In the genomic region with DNA sequence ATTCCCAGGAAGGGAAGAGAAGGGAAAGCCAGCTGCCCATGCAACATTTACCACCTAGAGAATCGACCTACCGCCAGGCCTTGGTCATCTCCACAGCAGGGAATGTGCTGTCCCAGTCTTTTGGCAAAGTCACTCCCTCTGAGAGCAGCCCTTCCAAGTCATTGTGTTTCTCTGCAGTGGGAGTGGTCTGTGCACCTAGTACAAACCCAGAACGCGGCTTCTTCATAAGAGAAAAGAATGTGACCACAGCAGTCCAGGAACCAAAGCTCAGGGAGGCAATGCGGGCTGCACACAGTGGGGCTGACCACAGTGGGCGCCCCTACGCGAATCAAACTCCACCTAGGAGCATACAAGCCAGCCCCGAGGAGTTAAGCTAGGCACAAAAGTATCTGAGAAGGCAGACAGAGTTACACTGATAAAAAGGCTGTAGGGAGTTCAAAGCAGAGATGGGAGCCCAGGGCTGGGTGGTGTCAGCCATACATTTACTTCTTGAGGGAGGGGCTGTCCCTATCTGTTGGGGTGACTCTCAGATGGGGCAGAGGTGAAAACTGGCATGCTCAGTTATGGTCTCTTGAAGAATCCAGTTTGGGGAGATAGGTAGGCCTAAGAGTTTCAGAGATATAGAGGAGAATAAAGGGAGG, we compare ENCODE assay signal across 8 mouse cellular contexts. TPM values are rescaled to one million over a fixed set of nuclear protein-coding genes. Genes with fewer than 3 reads are reported as not detected.
A peak's percentile ranks its signal among the peaks of the same experiment; 100 is the strongest.
DNase-seq lines count a peak whose midpoint lies in the region; ATAC-seq and TF ChIP-seq lines count a peak whose summit lies in the region.

No protein-coding gene starts in this region.

- no peak overlapping the region for H3K4me3 ChIP-seq in MEL (ENCODE audit: control insufficient read depth in 1 of 2, insufficient read depth in 1 of 2, low read depth in 2 of 2, low read length in 2 of 2)
- H3K4me3 ChIP-seq in cortical plate, adult 2 months (ENCODE audit: insufficient read depth, low read length), result peak overlapping the region; percentile 89
- H3K4me3 ChIP-seq in heart, embryonic 16.5 days (ENCODE audit: low read length), result peak overlapping the region; percentile 78
- H3K4me3 ChIP-seq in midbrain, embryonic 11.5 days (ENCODE audit: low read depth, low read length), result no peak overlapping the region

- H3K27me3 ChIP-seq in MEL (ENCODE audit: control insufficient read depth in 1 of 2, insufficient read depth in 2 of 2, low read length in 2 of 2), result no peaks in the 10 kb centered on the region
- H3K27me3 ChIP-seq in heart, embryonic 16.5 days (ENCODE audit: control insufficient read depth, insufficient read depth, low read length), result no peaks in the 10 kb centered on the region
- H3K27me3 ChIP-seq in midbrain, embryonic 11.5 days (ENCODE audit: control insufficient read depth, insufficient read depth, low read length), result no peaks in the 10 kb centered on the region

- TF ChIP-seq CTCF in MEL (IDR thresholded peaks at IDR 0.05 in 2 of 3, conservative IDR thresholded peaks at IDR 0.05 in 1 of 3; ENCODE audit: control insufficient read depth in 1 of 3, insufficient read depth in 1 of 3, low read depth in 2 of 3, low read length in 3 of 3, poor library complexity in 1 of 3, severe bottlenecking in 1 of 3), result no peak
- no peak for TF ChIP-seq CTCF in cortical plate, adult 2 months (IDR thresholded peaks at IDR 0.05; ENCODE audit: extremely low read depth, insufficient read depth, low read length)

- TF ChIP-seq POLR2A in MEL (IDR thresholded peaks at IDR 0.05; ENCODE audit: control insufficient read depth in 1 of 2, insufficient read depth in 1 of 2, low read depth in 1 of 2, low read length in 2 of 2, poor library complexity in 1 of 2), result no peak
- TF ChIP-seq POLR2A in cortical plate, adult 2 months (IDR thresholded peaks at IDR 0.05; ENCODE audit: extremely low read depth, insufficient read depth, low read length), result no peak

- no peak overlapping the region for H3K27ac ChIP-seq in MEL (ENCODE audit: control insufficient read depth, low read depth, low read length)
- peak overlapping the region; percentile 36; the same call in 1 of the 2 replicates for H3K27ac ChIP-seq in cortical plate, adult 2 months (ENCODE audit: insufficient read depth, low read length)
- H3K27ac ChIP-seq in heart, embryonic 16.5 days (ENCODE audit: low read length), result peak overlapping the region; percentile 94
- no peak overlapping the region for H3K27ac ChIP-seq in midbrain, embryonic 11.5 days (ENCODE audit: low read depth, low read length)

- ATAC-seq in heart, embryonic 16.5 days (replicated peaks; ENCODE audit: extremely low read depth, insufficient read depth, low FRiP score), result no peak; the same call in 1 of the 2 replicates
- no peak for ATAC-seq in midbrain, embryonic 11.5 days (ENCODE audit: low FRiP score)

- H3K9ac ChIP-seq in MEL (ENCODE audit: control insufficient read depth, low read depth, low read length, poor library complexity, severe bottlenecking), result no peak overlapping the region
- peak overlapping the region; percentile 96 for H3K9ac ChIP-seq in heart, embryonic 16.5 days (ENCODE audit: low read length)
- H3K9ac ChIP-seq in midbrain, embryonic 11.5 days (ENCODE audit: low read length), result peak overlapping the region; percentile 17; the same call in 1 of the 2 replicates

- peaks cover 0 to 3% of the 10 kb centered on the region in 2 experiments; a peak in 3 of 4 replicates for H3K36me3 ChIP-seq in MEL (ENCODE audit: control insufficient read depth in 1 of 2, insufficient read depth in 2 of 2, low read length in 2 of 2)
- H3K36me3 ChIP-seq in heart, embryonic 16.5 days (ENCODE audit: control insufficient read depth, insufficient read depth), result peaks cover 20% of the 10 kb centered on the region
- 0 out of 2 replicates have a peak, but pooled peaks cover 2% of the 10 kb centered on the region for H3K36me3 ChIP-seq in midbrain, embryonic 11.5 days (ENCODE audit: control insufficient read depth, insufficient read depth, low read length)

- TF ChIP-seq EP300 in MEL (IDR thresholded peaks at IDR 0.05; ENCODE audit: low read depth in 1 of 2, low read length in 2 of 2), result no peak

- no peaks in the 10 kb centered on the region for H3K9me3 ChIP-seq in MEL (replicated peaks; ENCODE audit: insufficient read depth, low read length)
- H3K9me3 ChIP-seq in heart, embryonic 16.5 days (replicated peaks; ENCODE audit: control insufficient read depth, low read length), result no peaks in the 10 kb centered on the region
- H3K9me3 ChIP-seq in midbrain, embryonic 11.5 days (ENCODE audit: control insufficient read depth, low read length), result no peaks in the 10 kb centered on the region

- peaks cover 15% of the 10 kb centered on the region for H3K79me2 ChIP-seq in MEL (ENCODE audit: control insufficient read depth, insufficient read depth, low read length, poor library complexity)

- DNase-seq in MEL (ENCODE audit: low read depth, low spot score), result peak; percentile 25
- DNase-seq in kidney, postnatal 36 days, result peak; percentile 44 to 58
- DNase-seq in midbrain, embryonic 11.5 days (ENCODE audit: low spot score, missing footprints), result peak; percentile 87
- no peak for DNase-seq in cerebellum, adult 9-10 months
- DNase-seq in B cell, adult 2 months, result no peak
- DNase-seq in cerebellum, adult 11-12 months, result no peak

- no peak for TF ChIP-seq RAD21 in MEL (IDR thresholded peaks at IDR 0.05; ENCODE audit: low read depth, low read length)

- WGBS in heart, embryonic 16.5 days, result 28% methylated on average over 9 of the region's 9 CpGs
- 18% methylated on average over 9 of the region's 9 CpGs for WGBS in midbrain, embryonic 11.5 days

- H3K4me1 ChIP-seq in MEL (ENCODE audit: control insufficient read depth in 1 of 2, insufficient read depth in 2 of 2, low read length in 2 of 2), result no peaks in the 10 kb centered on the region
- H3K4me1 ChIP-seq in cortical plate, adult 2 months (ENCODE audit: control insufficient read depth, insufficient read depth, low read length), result peaks cover 2% of the 10 kb centered on the region
- peaks cover 31% of the 10 kb centered on the region for H3K4me1 ChIP-seq in heart, embryonic 16.5 days (ENCODE audit: control insufficient read depth, insufficient read depth, low read length)
- peaks cover 26% of the 10 kb centered on the region; the same call in 1 of the 2 replicates for H3K4me1 ChIP-seq in midbrain, embryonic 11.5 days (ENCODE audit: control insufficient read depth, insufficient read depth, low read length)

- H3K4me2 ChIP-seq in heart, embryonic 16.5 days (ENCODE audit: low read depth, low read length), result peak overlapping the region; percentile 70
- peak overlapping the region; percentile 91 for H3K4me2 ChIP-seq in midbrain, embryonic 11.5 days

TF ChIP-seq in MEL, 35 proteins besides CTCF, POLR2A, EP300 and RAD21:
- no peak for TF ChIP-seq MEF2A (IDR thresholded peaks at IDR 0.05; ENCODE audit: extremely low read depth, insufficient replicate concordance, low read depth, low read length, poor library complexity, severe bottlenecking)
- TF ChIP-seq GABPA (IDR thresholded peaks at IDR 0.05; ENCODE audit: low read depth, low read length), result no peak
- TF ChIP-seq ZKSCAN1 (IDR thresholded peaks at IDR 0.05; ENCODE audit: low read depth, low read length), result no peak
- TF ChIP-seq ZNF384 (IDR thresholded peaks at IDR 0.05; ENCODE audit: low read depth, low read length), result no peak
- no peak for TF ChIP-seq MXI1 (IDR thresholded peaks at IDR 0.05; ENCODE audit: low read depth, low read length)
- TF ChIP-seq NRF1 (IDR thresholded peaks at IDR 0.05; ENCODE audit: insufficient read depth, low read depth, low read length, poor library complexity, severe bottlenecking), result no peak
- no peak for TF ChIP-seq MAZ (IDR thresholded peaks at IDR 0.05; ENCODE audit: low read depth, low read length)
- no peak for TF ChIP-seq KAT2A (conservative IDR thresholded peaks at IDR 0.05; ENCODE audit: low read depth, low read length)
- no peak for TF ChIP-seq CHD2 (IDR thresholded peaks at IDR 0.05; ENCODE audit: low read length)
- TF ChIP-seq USF1 (IDR thresholded peaks at IDR 0.05; ENCODE audit: low read depth, low read length), result no peak
- no peak for TF ChIP-seq E2F4 (IDR thresholded peaks at IDR 0.05; ENCODE audit: borderline replicate concordance, low read depth, low read length)
- TF ChIP-seq BHLHE40 (IDR thresholded peaks at IDR 0.05; ENCODE audit: borderline replicate concordance, low read depth, low read length), result no peak
- no peak for TF ChIP-seq ZC3H11A (IDR thresholded peaks at IDR 0.05; ENCODE audit: low read depth, low read length)
- no peak for TF ChIP-seq POLR2AphosphoS2 (IDR thresholded peaks at IDR 0.05; ENCODE audit: low read length)
- no peak for TF ChIP-seq TAL1 (IDR thresholded peaks at IDR 0.05; ENCODE audit: low read length)
- TF ChIP-seq MYC (IDR thresholded peaks at IDR 0.05; ENCODE audit: low read depth, low read length), result no peak
- no peak for TF ChIP-seq TBP (IDR thresholded peaks at IDR 0.05; ENCODE audit: low read depth, low read length)
- TF ChIP-seq ETS1 (IDR thresholded peaks at IDR 0.05; ENCODE audit: low read depth, low read length), result no peak
- no peak for TF ChIP-seq JUND (IDR thresholded peaks at IDR 0.05; ENCODE audit: low read depth, low read length)

RNA-seq across cellular contexts. Expression of a gene that starts 1.5 kb away (rescaled TPM):
- 5.7 and 7.0 TPM in 2 replicates for total RNA-seq in MEL (2012; rRNA removed)
- polyA plus RNA-seq in MEL (2012; ENCODE audit: insufficient read depth in 1 of 2, insufficient read length in 2 of 2, low read depth in 1 of 2, low replicate concordance in 2 of 2, missing spikeins in 1 of 2), result 10 to 100 TPM in 1 of 2 experiments, not detected in 1; 22.2 TPM
- polyA plus RNA-seq in cortical plate, adult 2 months (2012; rRNA removed), result 178 and 196 TPM in 2 replicates
- 6.9 and 7.3 TPM in 2 replicates for polyA plus RNA-seq in heart, embryonic 16.5 days (2015; fragmentation: Nextera tagmentation; extraction: Ambion mirVana)
- 4.6 and 5.0 TPM in 2 replicates for polyA plus RNA-seq in midbrain, embryonic 11.5 days (2014; fragmentation: Nextera tagmentation; extraction: Ambion mirVana)

Comparison
In these comparisons a context has a peak if more than half of its experiments do, and no peak if none do; other contexts are left out.
1. DNase-seq: peak in MEL (single experiment), kidney, postnatal 36 days (2 of 2) and midbrain, embryonic 11.5 days (single experiment); none in cerebellum, adult 9-10 months (single experiment), B cell, adult 2 months (0 of 2) and cerebellum, adult 11-12 months (single experiment).
2. H3K27ac ChIP-seq: peak in cortical plate, adult 2 months (single experiment) and heart, embryonic 16.5 days (single experiment); none in MEL (single experiment) and midbrain, embryonic 11.5 days (single experiment).
3. H3K4me3 ChIP-seq: peak in cortical plate, adult 2 months (single experiment) and heart, embryonic 16.5 days (single experiment); none in MEL (0 of 2) and midbrain, embryonic 11.5 days (single experiment).